Mouse (Mus musculus) spleen, postnatal 14 days (tissue): ENCODE data around the gene Zfp715.
"Not testable (repeated sequence)": the region's sequence is repeated elsewhere in the genome, so short reads cannot be mapped to it uniquely, and the experiment has no call there.

Experiments
- DNase-seq, 2 experiments: peaks; one replicate each; pipeline ENCODE4 v3.0.0; 2021 to 2022; ENCODE audit warnings: low spot score in 2 of 2

Gene Zfp715

DNA sequence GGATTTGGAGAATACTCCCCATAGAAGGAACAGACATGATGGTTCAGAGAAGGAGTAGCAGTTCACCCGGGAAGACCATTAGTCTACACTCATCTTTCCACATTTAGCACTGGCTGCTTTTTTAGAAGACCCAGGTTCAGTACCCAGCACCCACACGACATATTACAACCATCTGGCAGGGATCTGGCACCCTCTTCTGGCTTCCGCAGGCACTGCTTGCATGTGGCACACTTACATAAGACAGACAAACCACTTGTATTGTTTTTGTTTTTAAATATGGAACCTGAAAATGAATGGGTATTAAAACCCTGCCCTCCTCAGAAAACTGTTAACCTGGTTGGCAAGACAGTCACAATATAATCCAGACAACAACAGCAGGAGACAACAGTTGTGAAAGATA is 21.6 kb downstream of the Zfp715 start:
- no peak for DNase-seq

DNA sequence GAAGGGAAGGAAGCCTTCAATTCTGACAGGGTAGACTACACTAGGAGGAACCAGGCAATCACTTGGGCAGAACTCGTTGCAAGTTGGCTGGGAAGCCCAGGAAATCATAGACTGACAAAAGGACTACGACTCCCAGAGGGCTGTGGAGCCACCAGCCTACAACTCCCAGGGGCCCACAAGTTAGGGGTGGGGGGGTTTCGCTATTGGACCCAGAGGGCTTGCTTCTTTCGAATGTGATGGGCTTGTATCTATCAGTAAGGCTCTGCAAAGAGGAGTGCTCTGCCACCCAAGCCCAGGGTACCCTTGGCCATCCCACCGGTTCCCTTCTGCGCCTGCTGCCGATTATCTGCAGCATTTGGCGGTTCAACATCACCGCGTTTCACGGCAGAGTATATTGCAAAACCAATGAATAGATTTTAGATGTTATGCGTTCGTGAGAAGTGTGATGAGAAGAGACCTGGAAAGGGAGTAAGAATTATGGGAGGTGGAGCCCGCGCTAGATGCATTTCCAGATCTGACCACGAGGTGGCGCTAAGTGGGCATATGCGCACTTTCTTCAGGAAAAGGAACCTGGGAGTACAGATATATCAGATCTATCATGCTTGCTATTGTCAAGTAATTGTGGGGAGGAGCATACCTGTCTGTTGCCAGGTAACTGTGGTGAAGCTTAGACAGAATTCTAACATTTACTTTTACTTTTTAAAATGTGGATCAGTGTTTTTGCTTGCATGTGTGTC is 30.1 kb downstream of the Zfp715 start:
- DNase-seq, result peak; percentile 40 to 61

DNA sequence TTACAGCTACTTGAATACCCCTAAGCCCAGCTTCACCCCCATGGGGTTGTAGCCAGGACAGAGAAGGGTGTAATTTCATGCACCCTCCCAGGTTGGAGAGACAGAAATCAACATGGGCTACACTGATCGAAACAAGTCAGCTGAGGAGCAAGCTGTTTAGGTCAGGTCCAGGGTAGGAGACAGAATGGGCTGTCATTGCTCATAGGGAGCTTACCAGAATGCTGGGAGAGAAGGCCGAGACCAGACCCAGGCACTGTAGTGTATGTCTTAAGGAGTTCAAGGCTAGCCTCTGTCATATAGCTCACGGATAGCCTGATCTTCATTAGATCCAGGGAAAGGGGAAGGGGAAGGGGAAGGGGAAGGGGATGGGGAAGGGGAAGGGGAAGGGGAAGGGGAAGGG is 30.6 kb downstream of the Zfp715 start:
- no peak for DNase-seq

DNA sequence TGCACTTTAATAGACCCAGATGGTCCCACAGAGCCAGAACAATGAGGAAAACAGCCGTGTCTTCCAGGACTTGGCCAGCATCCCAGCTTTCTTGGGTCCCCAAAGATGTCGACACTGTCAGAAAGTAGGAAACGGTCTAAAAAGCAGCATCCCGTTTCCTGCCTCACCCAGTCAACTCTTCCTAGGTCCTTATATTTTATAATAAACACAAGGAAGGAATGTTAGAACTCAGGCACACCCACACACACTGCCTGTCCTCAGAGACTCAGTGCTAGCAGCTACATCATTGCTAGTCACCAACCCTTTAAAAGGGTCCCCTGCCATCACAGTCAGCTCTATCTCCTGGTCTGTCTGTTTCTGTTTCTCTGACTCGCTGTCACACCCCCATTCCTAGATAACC is 35.7 kb downstream of the Zfp715 start:
- no peak for DNase-seq

DNA sequence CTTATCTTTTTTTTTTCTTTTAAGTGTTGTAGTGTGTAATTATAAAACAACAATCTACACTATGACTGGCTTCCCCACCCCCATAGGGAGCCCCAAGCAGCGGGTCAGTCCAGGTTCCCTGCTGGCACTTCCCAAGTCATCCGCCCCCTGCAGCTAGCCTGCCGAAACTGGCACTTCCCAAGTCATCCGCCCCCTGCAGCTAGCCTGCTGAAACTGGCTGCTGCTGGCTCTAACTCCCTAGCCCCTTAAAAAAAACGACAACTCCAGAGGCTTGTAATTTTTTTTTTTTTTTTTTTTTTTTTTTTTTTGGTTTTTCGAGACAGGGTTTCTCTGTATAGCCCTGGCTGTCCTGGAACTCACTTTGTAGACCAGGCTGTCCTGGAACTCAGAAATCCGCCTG is 36.9 kb downstream of the Zfp715 start:
- not testable (repeated sequence) for DNase-seq

DNA sequence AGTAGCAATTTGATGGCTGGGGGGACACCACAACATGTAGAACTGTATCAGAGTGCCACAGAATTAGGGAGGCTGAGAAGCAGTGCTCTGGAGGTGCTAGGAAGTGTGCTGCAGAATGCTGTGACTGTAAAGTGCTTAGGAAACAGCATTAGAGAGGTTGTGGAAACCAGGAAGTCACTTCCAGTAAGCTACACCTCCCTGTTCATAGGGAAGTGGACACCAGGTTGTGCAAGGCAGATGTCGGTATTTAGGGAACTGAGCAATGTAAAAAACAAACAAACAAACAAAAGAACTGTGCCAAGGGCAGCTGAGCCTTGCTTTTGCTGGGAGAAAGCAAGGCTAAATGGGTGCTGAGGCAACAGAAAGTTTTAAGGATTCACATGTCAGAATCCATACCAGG is 39.6 kb downstream of the Zfp715 start:
- DNase-seq, result no peak

DNA sequence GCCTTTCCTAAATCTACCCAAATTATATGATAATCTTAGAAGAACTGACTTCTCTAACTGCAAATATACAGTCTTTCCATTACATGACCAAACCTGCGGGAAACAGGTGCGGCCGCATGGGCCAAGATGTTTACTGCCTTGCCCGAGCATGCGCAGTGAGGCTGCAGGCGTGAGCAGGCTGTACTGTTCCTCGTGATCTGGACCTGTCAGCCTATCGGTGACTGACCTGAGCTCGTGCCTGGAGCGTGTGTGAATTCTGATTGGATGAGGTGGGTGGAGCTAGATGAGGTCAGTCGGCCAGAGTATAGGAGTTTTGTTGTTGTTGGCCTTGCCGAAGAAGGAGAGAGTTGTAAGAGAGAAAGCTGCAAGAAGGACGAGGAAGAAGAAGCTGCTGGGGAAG is 45.7 kb downstream of the Zfp715 start:
- DNase-seq, result not testable (repeated sequence)

DNA sequence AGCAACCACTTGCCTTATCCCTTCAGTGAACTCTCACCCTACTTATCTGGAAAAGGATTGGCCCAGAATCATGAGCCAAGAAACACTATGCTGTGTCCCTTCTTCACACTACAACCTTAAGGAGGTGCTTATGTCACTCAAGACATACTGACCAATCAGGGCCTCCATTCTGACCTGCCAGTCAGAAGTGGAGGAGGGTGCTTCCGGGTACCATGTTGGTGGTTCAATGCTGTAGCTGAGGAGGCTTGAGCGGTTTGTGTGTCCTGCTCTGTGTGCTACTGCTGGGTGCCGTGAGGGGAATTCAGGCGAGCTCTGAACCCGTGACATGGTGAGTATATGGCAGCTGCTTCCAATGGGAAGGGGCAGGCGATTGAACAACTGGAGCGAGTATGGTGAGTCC is 59.6 kb downstream of the Zfp715 start:
- no peak for DNase-seq

DNA sequence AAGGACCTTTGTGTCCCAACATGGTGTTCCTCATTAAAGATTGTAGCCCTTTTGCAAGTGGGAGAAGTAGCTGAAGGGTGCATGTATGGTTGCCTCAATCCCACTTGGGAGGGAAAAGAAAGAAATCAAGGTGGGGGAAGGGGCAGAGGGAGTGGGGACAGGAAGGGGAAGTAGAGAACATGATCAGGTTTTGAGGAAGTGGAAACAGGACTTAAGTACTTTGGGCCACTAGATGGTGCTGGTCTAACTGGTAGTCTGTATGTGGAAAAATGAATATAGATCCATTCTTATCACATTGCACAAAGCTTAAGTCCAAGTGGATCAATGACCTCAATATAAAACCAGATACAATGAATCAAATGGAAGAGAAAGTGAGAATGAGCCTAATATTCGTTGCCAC is 62.4 kb downstream of the Zfp715 start:
- not testable (repeated sequence) for DNase-seq
